Mouse (Mus musculus) lung, postnatal 0 days (tissue): ENCODE results near the gene Olfr836. TPM values are rescaled to one million over a fixed set of nuclear protein-coding genes. Genes with fewer than 3 reads are reported as not detected.
"Not testable (repeated sequence)": the region's sequence is repeated elsewhere in the genome, so short reads cannot be mapped to it uniquely, and the experiment has no call there.

Source experiments
- ATAC-seq: fragments of 200-750 bp; cut with Nextera tagmentation; 2 replicates; pipeline ENCODE4 v1.8.0; 2017; ENCODE audit warnings: moderate library complexity
- DNase-seq: peaks from one replicate; pipeline ENCODE4 v3.0.0-alpha.2; 2016; ENCODE audit warnings: low spot score
- H3K27ac ChIP-seq: fragments of 300-500 bp; sonication (generic); 2 replicates; pipeline ENCODE4 v1.5.1; 2014; ENCODE audit warnings: antibody characterized with exemption, mild to moderate bottlenecking, low read length, mixed read lengths
- H3K27me3 ChIP-seq: fragments of 300-500 bp; sonication (generic); replicated peaks from 2 replicates; pipeline ENCODE4 v1.6.1; 2014; ENCODE audit warnings: low read length, mixed read lengths; ENCODE audit not compliant: insufficient read depth
- H3K36me3 ChIP-seq: fragments of 300-500 bp; sonication (generic); 2 replicates; pipeline ENCODE4 v1.6.1; 2014; ENCODE audit warnings: low read length, mixed read lengths; ENCODE audit not compliant: insufficient read depth
- H3K4me1 ChIP-seq: fragments of 300-500 bp; sonication (generic); 2 replicates; pipeline ENCODE4 v1.6.1; 2014; ENCODE audit warnings: antibody characterized with exemption, low read depth, low read length, mixed read lengths; ENCODE audit not compliant: insufficient read depth
- H3K4me2 ChIP-seq: fragments of 300-500 bp; sonication (generic); replicated peaks from 2 replicates; pipeline ENCODE4 v1.6.1; 2014; ENCODE audit warnings: low read depth, mild to moderate bottlenecking, low read length, moderate library complexity, mixed read lengths
- H3K4me3 ChIP-seq: fragments of 300-500 bp; sonication (generic); 2 replicates; pipeline ENCODE4 v1.5.1; 2014; ENCODE audit warnings: low read depth, low read length
- H3K9ac ChIP-seq: fragments of 300-500 bp; sonication (generic); replicated peaks from 2 replicates; pipeline ENCODE4 v1.6.1; 2014; ENCODE audit warnings: low read depth, mild to moderate bottlenecking
- H3K9me3 ChIP-seq: fragments of 300-500 bp; sonication (generic); 2 replicates; pipeline ENCODE4 v1.6.1; 2016; ENCODE audit warnings: low read length, mixed read lengths
- CTCF ChIP-seq: IDR thresholded peaks from 2 replicates; pipeline ENCODE4 v1.5.1; 2016; ENCODE audit warnings: antibody characterized with exemption, mild to moderate bottlenecking
- EP300 ChIP-seq: IDR thresholded peaks from 2 replicates; pipeline ENCODE4 v1.6.1; 2016; ENCODE audit warnings: antibody characterized with exemption, mild to moderate bottlenecking, control low read depth
- WGBS: fragments of 180-500 bp; shearing (Covaris S2); extraction: QIAGEN DNeasy Blood & Tissue Kit; methylation state at CpG from one replicate; pipeline ENCODE4 v1.1.7; 2014; 5-methylcytosine and 5-hydroxymethylcytosine counted together
- polyA plus RNA-seq: library from polyadenylated mRNA; unstranded; fragments of >200 nt; fragmentation: Nextera tagmentation; extraction: Ambion mirVana; gene quantifications from 2 replicates; pipeline ENCODE4 v1.2.1, GENCODE M21; 2015

Olfr836 gene
- polyA plus RNA-seq, result not detected in 2 replicates

GRCm38 (mm10) chr9:19120082-19120481 is at the start of gene Olfr836:
TSS of gene Olfr836 (plus strand) at chr9:19120382.
- Histone ChIP-seq H3K27me3 (no peaks in the 10 kb centered on the region), H3K27ac (no peak within 1 kb of the TSS), H3K9ac (no peak within 1 kb of the TSS), H3K9me3 (no peaks in the 10 kb centered on the region), H3K4me2 (no peak within 1 kb of the TSS), H3K4me3 (no peak within 1 kb of the TSS), H3K36me3 (no peaks in the 10 kb centered on the region), H3K4me1 (no peaks in the 10 kb centered on the region)
- TF ChIP-seq EP300 (no peak), CTCF (no peak)
- DNase-seq, result no peak
- no peak for ATAC-seq

- no peak overlapping the region for H3K27ac ChIP-seq
- no peak overlapping the region for H3K4me2 ChIP-seq
- 16% methylated on average over 3 of the region's 3 CpGs for WGBS
- no peaks in the 10 kb centered on the region for H3K4me1 ChIP-seq
- H3K4me3 ChIP-seq, result no peak overlapping the region
- no peak overlapping the region for H3K9ac ChIP-seq
- H3K9me3 ChIP-seq, result 0 out of 2 replicates have a peak, but pooled peaks cover 4% of the 10 kb centered on the region
- DNase-seq (no peak), ATAC-seq (no peak)
- H3K36me3 ChIP-seq, result no peaks in the 10 kb centered on the region
- H3K27me3 ChIP-seq, result no peaks in the 10 kb centered on the region
- TF ChIP-seq CTCF (no peak), EP300 (no peak)
Measured at GRCm38 (mm10) chr9:19084986-19085385, 35.2 kb upstream of the Olfr836 start.

- not testable (repeated sequence) for H3K9ac ChIP-seq, H3K27ac ChIP-seq, H3K4me3 ChIP-seq, H3K27me3 ChIP-seq, ATAC-seq, H3K9me3 ChIP-seq, H3K4me2 ChIP-seq, DNase-seq, H3K36me3 ChIP-seq, H3K4me1 ChIP-seq
- 59% methylated on average over 6 of the region's 6 CpGs for WGBS
Measured at GRCm38 (mm10) chr9:19092889-19093753, 27.1 kb upstream of the Olfr836 start.

GRCm38 (mm10) chr9:19097286-19097685 is 22.9 kb upstream of the Olfr836 start:
- no peak overlapping the region for H3K4me2 ChIP-seq
- no peak overlapping the region for H3K4me3 ChIP-seq
- DNase-seq (no peak), ATAC-seq (no peak)
- 82% methylated on average over 4 of the region's 4 CpGs for WGBS
- no peaks in the 10 kb centered on the region for H3K4me1 ChIP-seq
- TF ChIP-seq CTCF (no peak), EP300 (no peak)
- no peak overlapping the region for H3K27ac ChIP-seq
- no peak overlapping the region for H3K9ac ChIP-seq
- no peaks in the 10 kb centered on the region for H3K36me3 ChIP-seq
- H3K27me3 ChIP-seq, result no peaks in the 10 kb centered on the region
- peaks cover 2% of the 10 kb centered on the region; the same call in 1 of the 2 replicates for H3K9me3 ChIP-seq

GRCm38 (mm10) chr9:19136017-19136416 is 15.8 kb downstream of the Olfr836 start, which contains the start of gene Olfr837:
TSS of gene Olfr837 (plus strand) at chr9:19136317.
- Histone ChIP-seq H3K4me3 (no peak within 1 kb of the TSS), H3K4me2 (no peak within 1 kb of the TSS), H3K27ac (no peak within 1 kb of the TSS), H3K9ac (no peak within 1 kb of the TSS), H3K9me3 (no peaks in the 10 kb centered on the region), H3K27me3 (no peaks in the 10 kb centered on the region), H3K4me1 (no peaks in the 10 kb centered on the region), H3K36me3 (no peaks in the 10 kb centered on the region)
- DNase-seq, result no peak
- TF ChIP-seq CTCF, result no peak
- no peak for TF ChIP-seq EP300
- 66% methylated on average over 1 of the region's 1 CpGs for WGBS
- no peak for ATAC-seq

Other genes starting within 250 kb of the Olfr836 start
- not detected in 2 replicates for gene Olfr830, start 245.7 kb upstream of the Olfr836 start, polyA plus RNA-seq
- gene Olfr832, start 183.3 kb upstream of the Olfr836 start, polyA plus RNA-seq, result not detected in 2 replicates
- not detected in 2 replicates for gene Olfr834, start 132.4 kb upstream of the Olfr836 start, polyA plus RNA-seq
- gene Olfr835, start 87.6 kb upstream of the Olfr836 start, polyA plus RNA-seq, result not detected in 2 replicates
- not detected in 2 replicates for gene Olfr837, start 15.9 kb downstream of the Olfr836 start, polyA plus RNA-seq
- not detected in 2 replicates for gene Olfr839-ps1, start 56.9 kb downstream of the Olfr836 start, polyA plus RNA-seq
- not detected in 2 replicates for gene Olfr843, start 131.6 kb downstream of the Olfr836 start, polyA plus RNA-seq
- not detected in 2 replicates for gene Olfr844, start 196.0 kb downstream of the Olfr836 start, polyA plus RNA-seq
- not detected in 2 replicates for gene Olfr845, start 216.1 kb downstream of the Olfr836 start, polyA plus RNA-seq
- gene Olfr846, start 243.6 kb downstream of the Olfr836 start, polyA plus RNA-seq, result not detected in 2 replicates